Mouse (Mus musculus): ENCODE results near the gene Olfr517. TPM values are rescaled to one million over a fixed set of nuclear protein-coding genes. Genes with fewer than 3 reads are reported as not detected.

Olfr517 gene
- not detected in 2 replicates for polyA plus RNA-seq (2012; rRNA removed)

- WGBS = 62% methylated on average over 2 of the region's 2 CpGs
- DNase-seq (ENCODE audit: low read depth, low spot score) = no peak
These were observed at the start of gene Olfr517 for GRCm38 (mm10) chr7:108872279-108872678. Olfr517 (minus strand) TSS chr7:108872379.

- WGBS = 65% methylated on average over 2 of the region's 2 CpGs
- DNase-seq (ENCODE audit: low read depth, low spot score) = no peak
These were observed 31.8 kb upstream of the Olfr517 start for GRCm38 (mm10) chr7:108903969-108904368.

GRCm38 (mm10) chr7:108894320-108894719 lies 22.1 kb upstream of the Olfr517 start, which contains the start of gene Olfr519:
Olfr519 (minus strand) TSS chr7:108894420.
- 80% methylated on average over 5 of the region's 5 CpGs for WGBS
- DNase-seq (ENCODE audit: low read depth, low spot score) = no peak

- 79% methylated on average over 4 of the region's 4 CpGs for WGBS
- DNase-seq (ENCODE audit: low read depth, low spot score) = no peak
These were observed 12.7 kb upstream of the Olfr517 start, which contains the start of gene Olfr518 for GRCm38 (mm10) chr7:108884906-108885305. Olfr518 (minus strand) TSS chr7:108885006.

- no peak for DNase-seq (ENCODE audit: low read depth, low spot score)
- 91% methylated on average over 2 of the region's 2 CpGs for WGBS
These were observed 21.8 kb downstream of the Olfr517 start, which contains the start of gene Olfr516 for GRCm38 (mm10) chr7:108850429-108850828. Olfr516 (minus strand) TSS chr7:108850529.

- no peak for DNase-seq (ENCODE audit: low read depth, low spot score)
These were observed 46.3 kb downstream of the Olfr517 start, which contains the start of gene Olfr514 for GRCm38 (mm10) chr7:108825897-108826296. Olfr514 (minus strand) TSS chr7:108825997.

Other genes starting within 250 kb of the Olfr517 start
- not detected in 2 replicates for gene Olfr508, start 242.4 kb downstream of the Olfr517 start, polyA plus RNA-seq (2012; rRNA removed)
- gene Olfr509, start 220.5 kb downstream of the Olfr517 start, polyA plus RNA-seq (2012; rRNA removed) = not detected in 2 replicates
- not detected in 2 replicates for gene Olfr510, start 206.0 kb downstream of the Olfr517 start, polyA plus RNA-seq (2012; rRNA removed)
- gene Olfr512, start 159.1 kb downstream of the Olfr517 start, polyA plus RNA-seq (2012; rRNA removed) = not detected in 2 replicates
- not detected in 2 replicates for gene Olfr513, start 121.4 kb downstream of the Olfr517 start, polyA plus RNA-seq (2012; rRNA removed)
- gene Olfr514, start 46.4 kb downstream of the Olfr517 start, polyA plus RNA-seq (2012; rRNA removed) = not detected in 2 replicates
- gene Olfr516, start 21.9 kb downstream of the Olfr517 start, polyA plus RNA-seq (2012; rRNA removed) = not detected in 2 replicates
- gene Olfr518, start 12.6 kb upstream of the Olfr517 start, polyA plus RNA-seq (2012; rRNA removed) = not detected in 2 replicates
- not detected in 2 replicates for gene Olfr519, start 22.0 kb upstream of the Olfr517 start, polyA plus RNA-seq (2012; rRNA removed)
- 0.06 and 0.14 TPM in 2 replicates for gene Nlrp10, start 57.8 kb upstream of the Olfr517 start, polyA plus RNA-seq (2012; rRNA removed)
- gene Eif3f, start 62.0 kb upstream of the Olfr517 start, polyA plus RNA-seq (2012; rRNA removed) = 126 and 162 TPM in 2 replicates
- 0.55 and 0.90 TPM in 2 replicates for gene Tub, start 78.0 kb upstream of the Olfr517 start, polyA plus RNA-seq (2012; rRNA removed)
- 0.55 and 0.56 TPM in 2 replicates for gene Ric3, start 211.0 kb upstream of the Olfr517 start, polyA plus RNA-seq (2012; rRNA removed)

All from large intestine, adult 2 months (tissue).